Mouse (Mus musculus): ENCODE data around the gene Nfib. TPM values are rescaled to one million over a fixed set of nuclear protein-coding genes. Genes with fewer than 3 reads are reported as not detected.

Gene Nfib
- total and polyA plus RNA-seq, 2 experiments, result 16.4 to 50.0 TPM

DNA sequence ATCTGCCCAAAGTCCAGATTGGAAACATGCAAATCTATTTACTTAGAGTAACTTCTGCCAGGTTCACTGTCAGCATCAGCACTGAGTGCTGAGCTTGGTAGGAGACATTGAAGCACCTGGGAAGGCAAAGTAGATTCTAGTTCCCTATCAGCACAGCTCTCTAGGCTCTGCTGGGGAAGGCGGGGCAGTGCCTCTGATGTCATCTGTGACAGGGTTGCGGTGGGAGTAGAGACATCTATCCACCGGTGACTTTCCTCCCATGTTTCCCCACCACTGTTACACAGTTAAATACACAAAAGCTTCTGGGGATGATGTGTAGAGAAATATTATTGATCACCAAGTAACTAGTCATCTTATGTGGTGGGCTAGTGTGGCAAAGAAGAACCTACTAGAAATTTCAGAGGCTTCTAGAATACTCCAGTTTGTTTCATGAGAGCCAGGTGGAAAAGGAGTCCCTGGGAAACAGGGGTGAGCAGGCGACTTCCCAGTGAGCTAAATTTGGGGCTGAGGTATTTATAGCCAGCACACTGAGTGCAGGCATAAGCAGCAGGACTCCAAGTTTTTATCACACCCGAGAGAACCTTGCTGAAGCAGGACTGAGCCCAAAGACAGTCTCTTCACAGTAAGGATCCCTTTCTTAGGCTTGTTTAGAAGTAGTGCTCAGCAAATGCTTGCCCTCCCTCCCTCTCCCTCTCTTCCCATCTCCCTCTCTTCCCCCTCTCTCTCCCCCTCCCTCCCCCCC is 9.6 kb downstream of the Nfib start:
- no peak overlapping the region for H3K4me3 ChIP-seq (ENCODE audit: insufficient read depth, low read depth, low read length)

DNA sequence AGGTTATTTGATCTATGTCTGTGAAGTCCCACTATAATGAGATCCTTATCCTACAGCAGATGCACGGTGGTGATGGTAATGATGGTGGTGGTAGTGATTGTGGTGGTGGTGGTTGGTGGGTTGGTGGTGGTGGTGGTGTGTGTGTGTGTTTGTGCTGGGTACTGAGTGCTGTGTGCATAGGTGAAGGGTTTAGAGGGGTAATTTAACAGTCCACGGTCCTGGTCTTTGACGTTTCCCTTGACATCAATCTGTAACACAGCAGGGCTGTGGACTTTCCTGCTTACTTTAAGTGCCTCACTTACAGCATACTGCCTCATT is 13.6 kb downstream of the Nfib start:
- WGBS, result 28% methylated on average over 3 of the region's 3 CpGs
- H3K4me1 ChIP-seq (ENCODE audit: control insufficient read depth, insufficient read depth, low read length), result no peaks in the 10 kb centered on the region
- H3K27ac ChIP-seq (replicated peaks; ENCODE audit: insufficient read depth, low read depth, low read length), result no peak overlapping the region
- H3K36me3 ChIP-seq (ENCODE audit: control insufficient read depth, insufficient read depth, low read length), result no peaks in the 10 kb centered on the region
- H3K4me3 ChIP-seq (ENCODE audit: insufficient read depth, low read depth, low read length), result no peak overlapping the region
- no peaks in the 10 kb centered on the region for H3K27me3 ChIP-seq (ENCODE audit: control insufficient read depth, insufficient read depth, low read length)
- no peak for DNase-seq (ENCODE audit: extremely low read depth, low read depth, low spot score)
- no peaks in the 10 kb centered on the region for H3K79me2 ChIP-seq (ENCODE audit: control insufficient read depth, insufficient read depth, low read length)
- TF ChIP-seq CTCF (IDR thresholded peaks at IDR 0.05; ENCODE audit: low read depth, low read length), result no peak
- TF ChIP-seq POLR2A (IDR thresholded peaks at IDR 0.05; ENCODE audit: extremely low read depth, insufficient read depth, low read length), result no peak
- H3K9ac ChIP-seq (ENCODE audit: low read depth, low read length), result no peak overlapping the region

More for the DNA sequence above, 9.6 kb downstream of the Nfib start:
- Histone ChIP-seq H3K27ac (replicated peaks; ENCODE audit: insufficient read depth, low read depth, low read length) (no peak overlapping the region), H3K79me2 (ENCODE audit: control insufficient read depth, insufficient read depth, low read length) (no peaks in the 10 kb centered on the region), H3K36me3 (ENCODE audit: control insufficient read depth, insufficient read depth, low read length) (no peaks in the 10 kb centered on the region), H3K9ac (ENCODE audit: low read depth, low read length) (no peak overlapping the region), H3K27me3 (ENCODE audit: control insufficient read depth, insufficient read depth, low read length) (no peaks in the 10 kb centered on the region), H3K4me1 (ENCODE audit: control insufficient read depth, insufficient read depth, low read length) (no peaks in the 10 kb centered on the region)
- 80% methylated on average over 5 of the region's 5 CpGs for WGBS
- no peak for TF ChIP-seq CTCF (IDR thresholded peaks at IDR 0.05; ENCODE audit: low read depth, low read length)
- no peak for TF ChIP-seq POLR2A (IDR thresholded peaks at IDR 0.05; ENCODE audit: extremely low read depth, insufficient read depth, low read length)
- DNase-seq (ENCODE audit: extremely low read depth, low read depth, low spot score), result peak; percentile 3

DNA sequence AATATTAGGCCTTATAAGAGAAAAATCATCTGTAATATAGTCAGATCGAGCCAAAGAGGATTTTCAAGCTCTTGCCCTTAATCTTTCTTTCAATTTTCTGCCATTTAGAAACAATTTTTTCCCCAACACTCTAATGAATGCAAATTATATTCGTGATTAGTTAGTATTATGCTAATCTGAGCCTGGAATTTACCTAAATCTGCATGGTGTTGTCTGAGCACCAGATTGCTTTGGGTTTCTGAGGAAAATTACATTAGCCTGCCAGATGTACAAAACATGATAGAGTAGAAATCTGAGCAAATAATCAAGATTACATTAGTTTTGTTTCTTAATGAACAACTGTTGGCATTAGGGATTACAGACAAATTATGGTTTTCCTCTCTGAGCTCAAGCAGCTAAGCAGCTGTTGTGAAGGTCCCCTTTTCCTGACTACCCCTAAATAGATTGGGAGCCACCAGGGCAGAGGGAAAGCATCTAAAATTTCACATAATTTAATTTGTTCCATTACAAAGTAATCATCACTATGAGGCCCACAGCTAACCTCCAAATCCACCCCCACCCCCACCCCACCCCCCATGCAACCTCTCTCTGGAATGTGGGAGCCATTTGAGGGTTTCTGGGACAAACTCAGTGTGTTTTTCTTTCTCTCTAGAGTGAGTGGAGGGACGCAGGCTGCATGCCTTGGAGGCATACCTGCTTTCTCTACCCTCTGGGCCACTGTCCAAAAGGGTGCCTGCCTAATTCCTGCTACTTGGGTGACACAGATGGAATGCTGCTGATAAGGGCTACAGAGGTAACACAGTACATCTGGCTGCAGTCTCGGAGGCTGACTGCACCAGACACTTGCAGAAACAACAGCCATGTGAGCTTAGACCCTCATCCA is 14.2 kb downstream of the Nfib start:
- no peaks in the 10 kb centered on the region for H3K4me1 ChIP-seq (ENCODE audit: control insufficient read depth, insufficient read depth, low read length)

DNA sequence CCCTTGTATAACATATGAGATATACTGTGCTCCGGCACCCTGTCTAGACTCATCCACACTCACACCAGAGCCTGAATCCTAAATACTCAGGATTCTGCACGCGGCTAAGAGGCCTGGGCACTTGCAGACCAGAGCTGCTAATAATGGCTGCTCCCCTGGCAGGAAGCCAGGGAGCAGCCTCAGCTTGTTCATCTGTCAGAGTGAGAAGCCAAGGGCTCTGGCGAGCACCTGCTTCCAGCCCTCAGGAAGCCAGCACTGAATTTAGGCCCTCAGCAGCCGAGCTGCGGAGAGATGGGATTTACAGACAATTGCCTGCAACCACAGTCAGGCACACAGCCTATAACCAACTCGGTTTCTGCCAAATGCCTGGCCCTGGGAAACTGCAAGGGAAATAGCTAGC is 15.3 kb downstream of the Nfib start:
- Histone ChIP-seq H3K36me3 (ENCODE audit: control insufficient read depth, insufficient read depth, low read length) (no peaks in the 10 kb centered on the region), H3K79me2 (ENCODE audit: control insufficient read depth, insufficient read depth, low read length) (no peaks in the 10 kb centered on the region), H3K9ac (ENCODE audit: low read depth, low read length) (no peak overlapping the region), H3K27ac (replicated peaks; ENCODE audit: insufficient read depth, low read depth, low read length) (no peak overlapping the region), H3K27me3 (ENCODE audit: control insufficient read depth, insufficient read depth, low read length) (no peaks in the 10 kb centered on the region), H3K4me3 (ENCODE audit: insufficient read depth, low read depth, low read length) (no peak overlapping the region), H3K4me1 (ENCODE audit: control insufficient read depth, insufficient read depth, low read length) (no peaks in the 10 kb centered on the region)
- 79% methylated on average over 7 of the region's 7 CpGs for WGBS
- DNase-seq (ENCODE audit: extremely low read depth, low read depth, low spot score), result no peak
- TF ChIP-seq POLR2A (IDR thresholded peaks at IDR 0.05; ENCODE audit: extremely low read depth, insufficient read depth, low read length) (no peak), CTCF (IDR thresholded peaks at IDR 0.05; ENCODE audit: low read depth, low read length) (no peak)

More for the DNA sequence above, 14.2 kb downstream of the Nfib start:
- no peak overlapping the region for H3K9ac ChIP-seq (ENCODE audit: low read depth, low read length)
- no peak for TF ChIP-seq POLR2A (IDR thresholded peaks at IDR 0.05; ENCODE audit: extremely low read depth, insufficient read depth, low read length)
- TF ChIP-seq CTCF (IDR thresholded peaks at IDR 0.05; ENCODE audit: low read depth, low read length), result no peak
- 48% methylated on average over 4 of the region's 4 CpGs for WGBS
- no peaks in the 10 kb centered on the region for H3K36me3 ChIP-seq (ENCODE audit: control insufficient read depth, insufficient read depth, low read length)
- H3K27ac ChIP-seq (replicated peaks; ENCODE audit: insufficient read depth, low read depth, low read length), result no peak overlapping the region
- no peaks in the 10 kb centered on the region for H3K27me3 ChIP-seq (ENCODE audit: control insufficient read depth, insufficient read depth, low read length)
- no peak for DNase-seq (ENCODE audit: extremely low read depth, low read depth, low spot score)
- no peaks in the 10 kb centered on the region for H3K79me2 ChIP-seq (ENCODE audit: control insufficient read depth, insufficient read depth, low read length)
- H3K4me3 ChIP-seq (ENCODE audit: insufficient read depth, low read depth, low read length), result no peak overlapping the region

DNA sequence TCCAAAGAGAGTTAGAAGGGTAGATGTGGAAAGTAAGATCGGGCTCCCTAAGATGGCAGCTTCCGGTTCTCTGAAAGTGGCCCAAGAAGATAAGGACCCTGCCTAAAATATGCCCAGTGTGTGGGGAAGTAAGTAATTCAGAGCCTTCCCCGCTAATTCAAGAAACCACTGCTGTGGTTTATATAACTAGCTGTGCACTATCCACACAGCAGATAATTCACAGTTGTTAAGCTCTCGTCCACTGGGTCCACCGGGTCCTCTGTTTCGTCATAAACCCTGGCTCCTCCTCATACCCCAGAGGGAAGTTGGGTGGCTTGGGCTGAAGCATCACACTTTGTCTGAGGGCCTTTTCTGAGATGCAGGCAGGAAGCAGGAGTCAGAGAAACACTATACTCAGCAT is 19.5 kb downstream of the Nfib start:
- DNase-seq (ENCODE audit: extremely low read depth, low read depth, low spot score), result no peak
- Histone ChIP-seq H3K79me2 (ENCODE audit: control insufficient read depth, insufficient read depth, low read length) (no peaks in the 10 kb centered on the region), H3K4me1 (ENCODE audit: control insufficient read depth, insufficient read depth, low read length) (no peaks in the 10 kb centered on the region), H3K36me3 (ENCODE audit: control insufficient read depth, insufficient read depth, low read length) (no peaks in the 10 kb centered on the region), H3K9ac (ENCODE audit: low read depth, low read length) (no peak overlapping the region), H3K27ac (replicated peaks; ENCODE audit: insufficient read depth, low read depth, low read length) (no peak overlapping the region), H3K27me3 (ENCODE audit: control insufficient read depth, insufficient read depth, low read length) (no peaks in the 10 kb centered on the region), H3K4me3 (ENCODE audit: insufficient read depth, low read depth, low read length) (no peak overlapping the region)
- 81% methylated on average over 6 of the region's 6 CpGs for WGBS
- TF ChIP-seq POLR2A (IDR thresholded peaks at IDR 0.05; ENCODE audit: extremely low read depth, insufficient read depth, low read length), result no peak
- TF ChIP-seq CTCF (IDR thresholded peaks at IDR 0.05; ENCODE audit: low read depth, low read length), result no peak

Measured in liver, adult 2 months (tissue).